Mouse (Mus musculus) stomach, embryonic 14.5 days (tissue): ENCODE results near the gene Prss42. TPM values are rescaled to one million over a fixed set of nuclear protein-coding genes. Genes with fewer than 3 reads are reported as not detected.

Experiments used
- ATAC-seq: fragments of 200-750 bp; cut with Nextera tagmentation; 2 replicates; pipeline ENCODE4 v1.8.0; 2017; ENCODE audit warnings: low read depth, moderate TSS enrichment; ENCODE audit not compliant: insufficient number of reproducible peaks, insufficient read depth, low FRiP score
- H3K27ac ChIP-seq: fragments of 300-500 bp; sonication (generic); 2 replicates; pipeline ENCODE4 v1.5.1; 2014; ENCODE audit warnings: mild to moderate bottlenecking, low read length, moderate library complexity, mixed read lengths
- H3K27me3 ChIP-seq: fragments of 300-500 bp; sonication (generic); 2 replicates; pipeline ENCODE4 v1.6.1; 2014; ENCODE audit warnings: low read length, control low read depth, mixed read lengths; ENCODE audit not compliant: control insufficient read depth, insufficient read depth
- H3K36me3 ChIP-seq: fragments of 300-500 bp; sonication (generic); 2 replicates; pipeline ENCODE4 v1.6.1; 2014; ENCODE audit warnings: mild to moderate bottlenecking, control low read depth, low read length, moderate library complexity, mixed read lengths; ENCODE audit not compliant: control insufficient read depth, insufficient read depth
- H3K4me1 ChIP-seq: fragments of 300-500 bp; sonication (generic); 2 replicates; pipeline ENCODE4 v1.6.1; 2014; ENCODE audit warnings: low read length, control low read depth, mixed read lengths; ENCODE audit not compliant: control insufficient read depth, insufficient read depth
- H3K4me2 ChIP-seq: fragments of 300-500 bp; sonication (generic); replicated peaks from 2 replicates; pipeline ENCODE4 v1.6.1; 2014; ENCODE audit warnings: low read depth, low read length, control low read depth
- H3K4me3 ChIP-seq: fragments of 300-500 bp; sonication (generic); 2 replicates; pipeline ENCODE4 v1.5.1; 2014; ENCODE audit warnings: low read depth, low read length, control low read depth
- H3K9ac ChIP-seq: fragments of 300-500 bp; sonication (generic); replicated peaks from 2 replicates; pipeline ENCODE4 v1.6.1; 2014; ENCODE audit warnings: low read depth, mild to moderate bottlenecking, control low read depth, low read length, moderate library complexity, mixed read lengths
- H3K9me3 ChIP-seq: fragments of 300-500 bp; sonication (generic); 2 replicates; pipeline ENCODE4 v1.6.1; 2016; ENCODE audit warnings: low read depth, low read length, control low read depth; ENCODE audit not compliant: control insufficient read depth
- WGBS: fragments of 180-500 bp; shearing (Covaris S2); extraction: QIAGEN DNeasy Blood & Tissue Kit; methylation state at CpG from one replicate; pipeline ENCODE4 v1.1.7; 2014; 5-methylcytosine and 5-hydroxymethylcytosine counted together
- polyA plus RNA-seq: library from polyadenylated mRNA; unstranded; fragments of >200 nt; fragmentation: Nextera tagmentation; extraction: Ambion mirVana; gene quantifications from 2 replicates; pipeline ENCODE4 v1.2.1, GENCODE M21; 2014

The Prss42 gene
- polyA plus RNA-seq, 1 experiment from 2014 or later, result 0.16 TPM

DNA sequence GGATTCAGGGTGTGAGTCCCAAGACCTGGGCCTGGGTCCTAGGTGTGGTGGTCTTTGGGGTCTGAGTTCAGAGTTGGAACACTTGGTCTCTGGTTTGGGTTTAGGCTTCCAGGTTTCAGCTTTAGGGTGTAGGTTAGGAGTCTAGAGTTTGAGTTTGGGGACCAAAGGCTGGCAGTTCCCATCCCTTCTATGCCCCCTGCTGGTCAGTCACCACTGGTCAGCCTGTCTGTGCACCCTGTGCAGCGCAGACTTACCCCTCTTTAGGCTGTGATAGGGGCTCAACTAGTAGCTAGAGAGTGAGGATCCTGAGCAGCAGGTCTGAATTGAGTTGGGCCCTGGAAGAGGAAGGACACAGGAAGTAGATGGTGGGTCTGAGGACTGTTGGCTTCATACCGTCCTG, 38.7 kb upstream of the Prss42 start:
- no peak for ATAC-seq

DNA sequence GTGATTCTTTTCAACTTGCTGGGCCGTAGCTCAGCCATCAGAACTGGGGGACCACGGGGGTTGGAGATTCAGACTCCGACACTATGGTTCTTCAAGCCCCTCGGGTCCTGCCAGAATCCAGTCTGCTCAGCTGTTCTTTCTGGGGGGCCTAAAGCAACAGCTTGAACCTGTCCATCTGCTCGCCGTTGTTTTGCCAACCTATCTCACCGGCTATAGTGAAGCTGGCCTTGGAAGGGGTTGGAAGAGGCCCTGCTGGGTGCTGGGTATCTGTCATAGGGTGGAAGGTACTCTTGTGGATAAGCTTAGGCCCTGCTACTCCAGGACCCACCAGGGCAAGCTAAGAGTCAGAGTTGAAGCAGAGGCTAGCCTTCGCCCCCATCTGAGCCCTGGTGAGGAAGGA, 37.1 kb upstream of the Prss42 start:
- 82% methylated on average over 8 of the region's 8 CpGs for WGBS
- Histone ChIP-seq H3K36me3 (no peaks in the 10 kb centered on the region), H3K4me3 (no peak overlapping the region), H3K4me2 (no peak overlapping the region), H3K27me3 (no peaks in the 10 kb centered on the region), H3K4me1 (no peaks in the 10 kb centered on the region), H3K9ac (no peak overlapping the region), H3K9me3 (no peaks in the 10 kb centered on the region), H3K27ac (no peak overlapping the region)
- no peak for ATAC-seq

More for the DNA sequence above, 38.7 kb upstream of the Prss42 start:
- no peaks in the 10 kb centered on the region for H3K4me1 ChIP-seq
- H3K4me3 ChIP-seq, result no peak overlapping the region
- 54% methylated on average over 2 of the region's 2 CpGs for WGBS
- H3K4me2 ChIP-seq, result no peak overlapping the region
- no peaks in the 10 kb centered on the region for H3K36me3 ChIP-seq
- H3K27ac ChIP-seq, result no peak overlapping the region
- H3K27me3 ChIP-seq, result no peaks in the 10 kb centered on the region
- H3K9ac ChIP-seq, result no peak overlapping the region
- no peaks in the 10 kb centered on the region for H3K9me3 ChIP-seq

DNA sequence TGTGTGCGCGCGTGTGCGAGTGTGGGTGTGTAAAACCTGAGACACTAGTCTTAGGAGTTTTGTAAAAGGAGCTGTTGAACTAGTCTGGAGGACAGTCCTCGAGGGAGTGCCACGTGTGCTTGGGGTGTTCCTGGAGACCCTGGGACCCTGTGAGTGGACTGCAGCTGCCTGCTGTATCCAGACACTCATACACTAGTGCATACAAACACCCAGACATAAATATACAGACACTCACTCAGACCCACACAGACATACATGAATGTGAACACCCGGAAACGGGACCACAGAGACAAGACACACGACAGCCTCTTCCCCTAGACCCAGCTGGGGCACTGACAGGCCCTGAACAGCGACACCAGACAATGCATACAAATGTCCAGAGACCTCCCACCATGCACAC, 35.2 kb upstream of the Prss42 start:
- H3K36me3 ChIP-seq, result no peaks in the 10 kb centered on the region
- H3K27me3 ChIP-seq, result no peaks in the 10 kb centered on the region
- no peak for ATAC-seq
- no peak overlapping the region for H3K9ac ChIP-seq
- H3K9me3 ChIP-seq, result no peaks in the 10 kb centered on the region
- WGBS, result 74% methylated on average over 10 of the region's 10 CpGs
- H3K27ac ChIP-seq, result no peak overlapping the region
- no peak overlapping the region for H3K4me3 ChIP-seq
- H3K4me2 ChIP-seq, result no peak overlapping the region
- no peaks in the 10 kb centered on the region for H3K4me1 ChIP-seq

DNA sequence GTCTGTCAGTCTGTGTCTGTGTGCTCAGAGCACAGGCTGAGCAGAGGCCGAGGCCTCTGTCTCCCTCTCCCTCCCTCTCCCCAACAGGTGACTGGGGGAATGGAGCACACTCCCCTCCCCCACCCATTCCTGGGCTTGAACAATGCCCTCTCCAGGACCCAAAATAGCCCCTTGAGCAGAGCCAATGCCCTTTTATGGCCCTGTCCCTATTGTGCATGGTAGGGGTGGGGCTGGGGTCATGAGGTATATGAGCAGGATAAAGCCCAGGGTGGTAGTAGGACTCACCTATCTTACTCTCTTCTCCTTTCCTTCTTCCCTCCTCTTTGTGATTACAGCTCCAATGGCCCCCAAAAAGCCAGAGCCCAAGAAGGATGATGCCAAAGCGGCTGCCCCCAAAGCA, 34.6 kb upstream of the Prss42 start:
- no peaks in the 10 kb centered on the region for H3K36me3 ChIP-seq
- H3K27me3 ChIP-seq, result no peaks in the 10 kb centered on the region
- no peak overlapping the region for H3K27ac ChIP-seq
- no peak overlapping the region for H3K4me3 ChIP-seq
- H3K4me2 ChIP-seq, result no peak overlapping the region
- no peaks in the 10 kb centered on the region for H3K9me3 ChIP-seq
- ATAC-seq, result no peak
- H3K9ac ChIP-seq, result no peak overlapping the region
- H3K4me1 ChIP-seq, result no peaks in the 10 kb centered on the region
- 61% methylated on average over 2 of the region's 2 CpGs for WGBS

DNA sequence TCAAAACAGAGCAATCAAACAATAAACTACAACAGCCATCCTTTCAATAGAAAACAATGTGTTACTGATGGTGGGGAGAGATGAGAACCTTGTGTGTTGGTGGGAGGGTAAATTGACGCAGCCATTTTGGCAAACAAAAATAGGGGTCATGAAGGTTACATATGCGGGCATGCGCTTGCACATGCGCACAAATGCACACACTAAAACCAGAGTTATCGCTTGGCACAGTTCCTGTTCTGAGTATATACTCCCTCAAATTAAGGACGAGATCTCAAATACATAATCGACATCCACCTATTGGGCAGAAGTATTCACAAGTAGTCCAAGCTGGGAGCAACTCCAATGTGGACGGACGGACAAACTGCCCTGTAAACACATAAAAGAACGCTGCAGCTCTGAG, 25.6 kb upstream of the Prss42 start:
- no peak overlapping the region for H3K4me2 ChIP-seq
- no peaks in the 10 kb centered on the region for H3K9me3 ChIP-seq
- no peaks in the 10 kb centered on the region for H3K36me3 ChIP-seq
- H3K4me3 ChIP-seq, result no peak overlapping the region
- WGBS, result 88% methylated on average over 10 of the region's 10 CpGs
- no peak overlapping the region for H3K27ac ChIP-seq
- H3K27me3 ChIP-seq, result no peaks in the 10 kb centered on the region
- no peak overlapping the region for H3K9ac ChIP-seq
- no peak for ATAC-seq
- peaks cover 3% of the 10 kb centered on the region; the same call in 1 of the 2 replicates for H3K4me1 ChIP-seq

DNA sequence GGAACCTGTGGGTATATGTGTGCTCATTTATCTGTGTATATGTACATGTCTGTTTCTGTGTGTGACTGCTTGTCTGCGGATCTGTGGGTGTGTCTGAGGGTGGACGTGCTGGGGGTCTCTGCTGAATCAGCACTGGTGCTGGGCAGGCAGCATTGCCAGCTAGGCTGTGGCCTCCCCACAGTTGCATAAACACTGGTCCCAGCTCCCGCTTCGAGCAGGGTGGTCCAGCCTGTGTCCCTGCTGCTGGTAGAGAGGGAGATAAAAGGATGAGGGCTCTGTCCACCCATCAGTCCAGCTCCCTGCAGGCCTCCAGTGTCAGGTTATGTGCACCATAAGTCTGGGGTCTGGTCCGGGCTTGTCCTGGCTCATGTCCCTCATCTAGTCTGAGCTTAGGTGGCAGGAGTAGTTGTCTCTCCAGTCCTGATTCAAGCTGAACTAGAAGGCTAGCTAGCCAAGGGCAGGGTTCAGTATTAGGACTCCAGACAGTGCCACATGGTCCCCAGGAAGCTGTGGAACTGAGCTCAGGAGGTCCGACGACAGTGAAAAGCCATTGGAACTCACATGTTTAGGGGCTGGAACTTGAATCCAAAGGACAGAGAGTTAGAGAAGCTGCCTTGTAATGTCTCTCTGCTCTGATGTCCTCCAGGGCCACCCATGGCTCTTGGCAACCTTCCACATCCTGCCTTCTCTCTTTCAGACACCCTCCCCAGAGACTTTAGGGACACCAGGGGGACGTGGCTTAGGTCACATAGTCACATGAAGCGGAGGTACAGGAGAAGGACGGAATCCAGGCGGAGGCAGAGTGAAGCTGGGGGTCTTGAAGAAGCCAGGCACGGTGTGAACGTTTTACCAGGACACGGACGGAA, 23.3 kb upstream of the Prss42 start:
- Histone ChIP-seq H3K9me3 (no peaks in the 10 kb centered on the region), H3K4me2 (no peak overlapping the region)

DNA sequence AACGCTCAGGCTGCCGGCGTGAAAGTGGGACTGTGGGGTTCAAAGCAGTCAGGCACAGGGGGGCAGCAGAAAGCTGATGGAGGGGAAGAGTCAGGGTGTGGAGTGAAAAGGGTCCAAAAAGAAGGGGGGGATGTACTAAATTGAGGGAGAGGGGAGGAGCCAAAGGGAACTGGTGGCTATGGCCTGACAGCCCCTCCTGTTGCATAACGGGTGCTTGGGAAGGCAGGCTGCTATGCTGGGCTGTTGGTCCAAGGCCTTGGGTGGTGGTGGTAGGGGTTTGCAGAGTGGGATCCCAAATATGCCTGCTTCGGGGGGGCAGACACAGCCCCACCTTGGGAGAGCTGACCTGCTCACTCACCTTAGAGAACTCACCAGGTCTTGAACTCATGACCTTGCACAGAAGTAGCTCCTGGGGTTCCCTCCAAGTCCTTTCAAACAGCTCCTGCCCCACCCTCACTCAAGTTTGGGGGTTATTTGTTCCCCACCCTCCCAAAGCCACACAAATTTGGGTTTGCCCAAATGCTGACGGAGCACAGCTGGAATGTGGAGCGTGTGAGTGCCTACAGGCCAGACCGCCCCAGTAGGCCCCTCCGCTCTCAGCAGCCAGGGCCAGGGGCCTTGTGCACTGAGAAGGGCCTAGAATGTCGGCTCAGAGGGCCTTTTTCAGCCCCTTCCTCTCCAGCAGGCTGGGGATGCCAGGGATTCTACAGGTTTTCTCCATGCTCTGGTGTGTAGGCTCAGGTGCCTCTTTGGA, 22.5 kb upstream of the Prss42 start:
- peaks cover 3% of the 10 kb centered on the region; the same call in 1 of the 2 replicates for H3K4me1 ChIP-seq
- H3K4me2 ChIP-seq, result no peak overlapping the region
- 73% methylated on average over 10 of the region's 10 CpGs for WGBS
- no peaks in the 10 kb centered on the region for H3K27me3 ChIP-seq
- no peak overlapping the region for H3K9ac ChIP-seq
- H3K27ac ChIP-seq, result no peak overlapping the region
- no peaks in the 10 kb centered on the region for H3K9me3 ChIP-seq
- H3K4me3 ChIP-seq, result no peak overlapping the region
- no peak for ATAC-seq
- no peaks in the 10 kb centered on the region for H3K36me3 ChIP-seq

More for the DNA sequence above, 23.3 kb upstream of the Prss42 start:
- no peak overlapping the region for H3K4me3 ChIP-seq
- no peak for ATAC-seq
- peaks cover 3% of the 10 kb centered on the region; the same call in 1 of the 2 replicates for H3K4me1 ChIP-seq
- H3K9ac ChIP-seq, result no peak overlapping the region
- WGBS, result 68% methylated on average over 15 of the region's 15 CpGs
- H3K27ac ChIP-seq, result no peak overlapping the region
- H3K36me3 ChIP-seq, result no peaks in the 10 kb centered on the region
- no peaks in the 10 kb centered on the region for H3K27me3 ChIP-seq

DNA sequence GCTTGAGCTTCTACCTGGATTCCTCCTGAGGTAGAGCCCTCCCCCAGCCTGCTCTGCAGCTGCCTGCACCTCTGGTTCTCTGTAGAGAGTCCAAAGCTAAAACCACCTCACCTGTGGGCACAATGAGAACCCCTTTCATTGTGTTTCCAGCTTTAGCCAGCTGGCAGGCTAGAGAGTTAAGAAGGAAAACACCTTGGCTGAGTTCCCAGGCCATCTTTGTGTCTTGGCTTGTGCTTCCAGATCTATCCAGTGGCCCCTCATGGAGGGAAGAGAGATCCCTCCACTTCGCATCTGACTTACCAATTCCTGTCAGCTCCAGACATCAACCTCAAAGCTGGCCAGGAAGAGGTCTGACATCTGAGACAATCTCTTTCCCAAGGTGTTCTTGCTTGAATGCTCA, 19.9 kb upstream of the Prss42 start:
- WGBS, result 80% methylated on average over 1 of the region's 1 CpGs
- Histone ChIP-seq H3K4me3 (no peak overlapping the region), H3K4me2 (no peak overlapping the region), H3K27me3 (no peaks in the 10 kb centered on the region), H3K4me1 (peaks cover 7% of the 10 kb centered on the region; the same call in 1 of the 2 replicates), H3K9ac (no peak overlapping the region), H3K36me3 (no peaks in the 10 kb centered on the region), H3K27ac (no peak overlapping the region), H3K9me3 (no peaks in the 10 kb centered on the region)
- no peak for ATAC-seq
